Mouse (Mus musculus): Measurements from ENCODE around the gene Med13.

The Med13 gene

GRCm38 (mm10) chr11:86356854-86357788 is at the start of gene Med13:
Gene Med13 (minus strand): TSS chr11:86357602.
- DNase-seq (ENCODE audit: low spot score), result peak; percentile 52

GRCm38 (mm10) chr11:86404590-86404989 is 47.2 kb upstream of the Med13 start:
- no peak for DNase-seq (ENCODE audit: low spot score)

GRCm38 (mm10) chr11:86403845-86404244 is 46.4 kb upstream of the Med13 start:
- DNase-seq (ENCODE audit: low spot score), result no peak

GRCm38 (mm10) chr11:86399241-86400107 is 42.1 kb upstream of the Med13 start:
- no peak for DNase-seq (ENCODE audit: low spot score)

- DNase-seq (ENCODE audit: low spot score), result no peak
Measured at GRCm38 (mm10) chr11:86396950-86397594, 39.7 kb upstream of the Med13 start.

- DNase-seq (ENCODE audit: low spot score), result no peak
Measured at GRCm38 (mm10) chr11:86396518-86396917, 39.1 kb upstream of the Med13 start.

GRCm38 (mm10) chr11:86395513-86396125 is 38.2 kb upstream of the Med13 start:
- DNase-seq (ENCODE audit: low spot score), result peak; percentile 80

- no peak for DNase-seq (ENCODE audit: low spot score)
Measured at GRCm38 (mm10) chr11:86395100-86395499, 37.7 kb upstream of the Med13 start.

GRCm38 (mm10) chr11:86391687-86392086 is 34.3 kb upstream of the Med13 start:
- no peak for DNase-seq (ENCODE audit: low spot score)

GRCm38 (mm10) chr11:86390308-86390707 is 32.9 kb upstream of the Med13 start:
- DNase-seq (ENCODE audit: low spot score), result no peak

GRCm38 (mm10) chr11:86389506-86389905 is 32.1 kb upstream of the Med13 start:
- DNase-seq (ENCODE audit: low spot score), result no peak

- peak; percentile 44 for DNase-seq (ENCODE audit: low spot score)
Measured at GRCm38 (mm10) chr11:86388821-86389480, 31.5 kb upstream of the Med13 start.

- DNase-seq (ENCODE audit: low spot score), result no peak
Measured at GRCm38 (mm10) chr11:86387121-86387893, 29.9 kb upstream of the Med13 start.

GRCm38 (mm10) chr11:86386576-86386975 is 29.2 kb upstream of the Med13 start:
- DNase-seq (ENCODE audit: low spot score), result no peak

- DNase-seq (ENCODE audit: low spot score), result no peak
Measured at GRCm38 (mm10) chr11:86385710-86386282, 28.4 kb upstream of the Med13 start.

GRCm38 (mm10) chr11:86384141-86384540 is 26.7 kb upstream of the Med13 start:
- DNase-seq (ENCODE audit: low spot score), result no peak

- DNase-seq (ENCODE audit: low spot score), result no peak
Measured at GRCm38 (mm10) chr11:86382520-86383157, 25.2 kb upstream of the Med13 start.

- no peak for DNase-seq (ENCODE audit: low spot score)
Measured at GRCm38 (mm10) chr11:86381478-86382091, 24.2 kb upstream of the Med13 start.

All from MN1 (cell line).